Mouse (Mus musculus) gastrocnemius, postnatal 25 days (tissue): ENCODE data around the gene Phox2b. TPM values are rescaled to one million over a fixed set of nuclear protein-coding genes. Genes with fewer than 3 reads are reported as not detected.

Experiments
- DNase-seq: peaks from one replicate; pipeline ENCODE4 v3.0.0; 2022
- long read RNA-seq, 2 experiments: library from polyadenylated mRNA; stranded (forward); transcript quantifications; one replicate each; pipeline ENCODE4 v2.0.0; 2021
- total RNA-seq, 2 experiments: library from RNA; stranded (reverse); gene quantifications; 1 replicate in 1 of 2; 2 replicates in 1 of 2; pipeline ENCODE4 v1.2.3; 2021

The Phox2b gene
- not detected for total RNA-seq
- long read RNA-seq, experiment 1: 0 reads
- long read RNA-seq, experiment 2: 0 reads

- no peak for DNase-seq
Observed at GRCm38 (mm10) chr5:67098733-67099323, at the start of gene Phox2b. Gene Phox2b, minus strand, starts transcription at chr5:67099301.

DNA sequence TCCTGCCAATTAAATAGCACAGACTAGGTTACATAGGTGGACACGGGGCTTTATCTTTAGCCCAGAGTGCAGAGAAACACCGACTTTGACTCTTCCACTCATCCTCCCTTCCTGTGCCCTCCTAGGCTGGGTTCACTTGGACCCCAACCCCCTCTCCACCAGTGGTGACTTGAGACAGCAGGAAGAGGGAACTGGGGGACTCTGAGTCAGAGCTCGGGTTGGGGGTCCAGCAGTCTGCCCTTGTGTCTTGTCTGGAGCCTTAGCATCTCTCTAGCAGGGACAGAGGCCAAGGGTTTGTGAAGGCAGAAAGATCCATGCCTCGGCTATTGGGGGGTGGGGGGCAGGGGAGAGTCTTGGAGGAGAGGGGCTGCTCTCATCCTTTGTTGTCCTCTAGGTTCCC, 43.5 kb upstream of the Phox2b start:
- no peak for DNase-seq

- DNase-seq: no peak
Observed at GRCm38 (mm10) chr5:67139052-67140015, 40.2 kb upstream of the Phox2b start.

GRCm38 (mm10) chr5:67138643-67139042, 39.5 kb upstream of the Phox2b start:
- no peak for DNase-seq

DNA sequence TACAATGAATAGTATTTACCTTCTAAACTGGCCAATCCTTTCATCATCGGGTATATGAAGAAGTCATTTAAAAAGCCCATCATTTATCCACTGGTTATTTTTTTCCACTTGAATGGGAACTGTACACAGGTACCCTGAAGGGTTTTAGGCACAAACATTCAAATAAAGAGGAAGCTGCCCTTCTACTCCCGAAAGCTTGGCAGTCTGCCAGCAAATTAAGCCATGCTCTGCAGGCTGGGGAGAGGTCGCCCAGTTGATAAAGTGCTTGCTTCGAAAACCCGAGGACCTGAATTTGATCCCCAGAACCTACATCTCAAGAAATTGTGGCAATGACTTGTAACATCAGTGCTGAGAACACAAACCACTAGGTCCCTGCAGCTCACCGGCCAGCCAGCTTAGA, 35.6 kb upstream of the Phox2b start:
- DNase-seq: no peak

- DNase-seq: no peak
Observed at GRCm38 (mm10) chr5:67131671-67132070, 32.6 kb upstream of the Phox2b start.

DNA sequence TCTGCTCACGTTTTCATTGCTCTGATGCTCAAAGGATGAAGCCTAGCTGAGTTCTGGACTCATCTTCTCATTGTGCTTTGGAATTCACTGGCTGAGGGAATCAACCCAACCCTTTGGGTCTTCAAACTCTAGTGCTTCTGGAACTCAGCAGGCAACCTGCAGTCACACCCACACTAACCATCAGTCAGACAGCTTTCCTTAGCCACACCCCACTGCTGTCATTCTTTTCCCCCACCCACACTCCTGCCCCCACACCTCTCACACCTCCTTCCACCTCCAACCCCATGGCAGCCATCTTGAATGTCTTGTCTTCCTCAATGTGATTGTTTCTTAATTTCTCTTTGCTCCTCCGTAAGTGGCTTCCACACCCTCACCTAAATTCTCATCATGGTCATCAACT, 7.2 kb upstream of the Phox2b start:
- no peak for DNase-seq

GRCm38 (mm10) chr5:67103016-67103415, 3.9 kb upstream of the Phox2b start:
- no peak for DNase-seq

DNA sequence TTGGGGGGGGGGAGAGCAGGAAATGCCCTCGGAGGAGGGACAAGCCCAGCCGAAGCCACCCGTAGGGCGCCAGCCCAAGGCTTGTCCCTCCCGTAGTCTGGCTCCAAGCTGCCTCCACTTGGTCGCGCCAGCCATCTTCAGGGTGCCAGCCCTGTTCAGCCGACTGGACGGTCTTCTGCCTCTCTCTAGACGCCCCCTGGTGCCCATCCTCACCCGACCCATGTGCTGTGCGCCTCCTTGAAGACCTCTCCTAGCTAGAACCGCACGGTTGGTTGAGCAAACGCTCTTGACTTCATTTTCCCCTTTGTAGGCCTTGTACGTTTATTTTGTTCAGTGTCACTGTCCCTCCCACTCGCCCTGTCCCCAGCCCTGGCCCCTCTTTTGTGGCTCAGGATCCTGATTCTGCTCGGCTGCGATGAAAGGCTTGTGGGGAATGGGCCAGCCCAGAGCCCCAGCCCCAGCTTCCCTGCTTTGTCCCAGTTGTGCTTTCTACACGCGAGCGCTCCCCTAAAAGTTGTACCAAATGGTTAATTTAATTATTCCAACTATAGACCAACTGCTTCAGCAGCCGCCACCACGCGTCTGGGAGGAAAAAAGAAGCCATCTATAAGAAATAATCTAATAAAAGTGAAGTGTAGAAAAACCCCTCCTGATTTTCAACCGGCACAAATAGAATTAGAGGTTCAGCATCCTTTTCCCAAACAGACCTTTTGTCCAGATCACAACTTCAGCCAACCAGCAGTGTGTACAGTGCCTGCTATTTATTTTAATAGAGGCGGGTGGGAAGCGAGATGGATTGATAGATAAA, 2.9 kb upstream of the Phox2b start:
- DNase-seq: no peak

GRCm38 (mm10) chr5:67101395-67101760, 2.3 kb upstream of the Phox2b start:
- DNase-seq: no peak

DNA sequence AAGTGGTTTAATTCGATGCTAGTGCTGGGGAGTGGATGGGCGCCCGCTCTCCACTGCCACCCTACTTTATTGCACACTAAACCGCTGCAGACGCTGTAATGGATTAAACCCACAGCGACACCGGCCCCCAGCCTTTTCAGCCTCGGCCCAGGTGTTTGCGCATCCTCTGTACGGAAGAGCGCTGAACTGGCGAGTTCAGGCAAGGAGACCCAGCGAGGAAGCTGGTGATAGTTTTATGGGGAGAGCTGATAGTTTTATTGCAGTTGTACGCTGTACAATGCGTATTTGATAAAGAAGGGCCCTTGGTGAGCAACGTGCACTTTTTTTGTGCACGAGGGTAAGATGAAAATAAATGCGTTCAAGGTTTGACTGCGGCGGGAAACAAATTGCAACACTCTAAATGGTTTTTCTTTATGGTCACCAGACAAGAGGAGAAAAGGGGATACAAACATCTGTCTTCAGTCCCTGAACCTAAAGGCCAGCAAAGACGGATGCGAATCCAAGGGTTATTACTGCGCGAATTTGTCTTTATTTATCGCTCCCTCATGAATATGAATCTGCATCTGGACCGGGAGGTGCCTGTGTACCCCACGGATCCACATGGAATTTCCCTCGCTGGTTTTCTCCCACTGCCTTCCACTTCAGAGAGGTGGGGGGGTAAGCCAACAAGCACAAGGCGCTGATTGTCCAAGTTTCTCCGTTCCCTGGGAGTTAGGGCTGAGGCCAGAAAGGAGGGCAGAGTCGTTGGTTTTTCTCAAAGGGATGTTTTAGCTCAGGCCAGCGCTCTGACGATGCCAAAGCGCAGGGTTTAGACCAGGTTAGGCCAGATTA, 1.7 kb upstream of the Phox2b start:
- DNase-seq: no peak

DNA sequence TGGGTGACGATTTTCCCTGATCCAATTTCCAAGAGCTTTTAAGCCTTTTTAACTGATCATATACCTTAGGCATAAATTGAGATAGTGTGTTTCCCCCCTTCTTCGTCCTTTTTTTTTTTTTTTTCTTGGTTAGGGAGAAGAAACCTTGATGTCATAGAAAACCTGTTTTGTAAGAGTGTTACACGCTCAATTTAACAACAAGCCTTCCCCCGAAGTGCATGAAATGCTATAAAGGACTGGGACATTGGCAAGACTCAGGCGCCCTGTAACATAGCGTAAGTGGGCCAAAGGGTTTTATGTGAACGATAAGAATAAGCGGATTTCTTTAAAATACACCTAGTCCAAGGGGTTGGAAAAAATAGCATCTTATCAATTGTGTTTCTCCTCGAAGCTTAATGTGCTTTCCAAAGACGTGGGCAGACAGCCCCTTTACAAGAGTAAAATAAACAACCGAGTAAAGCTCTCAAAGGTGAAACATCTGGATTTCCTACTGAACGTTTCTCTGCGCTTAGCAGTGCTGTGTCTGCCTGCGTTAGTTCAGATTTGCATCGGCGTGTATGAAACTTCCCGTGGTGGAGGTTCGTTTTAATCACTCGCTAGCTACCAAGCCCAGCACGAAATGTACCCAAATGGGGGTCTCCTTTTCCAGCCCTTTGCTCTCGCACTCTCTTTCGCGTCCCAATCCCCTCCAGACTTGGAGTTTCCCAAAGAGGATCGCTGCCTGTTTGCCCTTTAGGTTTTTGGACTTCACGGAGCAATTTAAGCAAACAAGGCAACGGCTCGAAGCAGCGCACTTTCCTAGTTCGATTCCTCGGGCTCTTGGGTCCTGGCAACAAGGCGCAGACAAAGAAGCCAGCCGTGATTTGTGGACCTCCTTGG, 531 bp upstream of the Phox2b start:
- no peak for DNase-seq

DNA sequence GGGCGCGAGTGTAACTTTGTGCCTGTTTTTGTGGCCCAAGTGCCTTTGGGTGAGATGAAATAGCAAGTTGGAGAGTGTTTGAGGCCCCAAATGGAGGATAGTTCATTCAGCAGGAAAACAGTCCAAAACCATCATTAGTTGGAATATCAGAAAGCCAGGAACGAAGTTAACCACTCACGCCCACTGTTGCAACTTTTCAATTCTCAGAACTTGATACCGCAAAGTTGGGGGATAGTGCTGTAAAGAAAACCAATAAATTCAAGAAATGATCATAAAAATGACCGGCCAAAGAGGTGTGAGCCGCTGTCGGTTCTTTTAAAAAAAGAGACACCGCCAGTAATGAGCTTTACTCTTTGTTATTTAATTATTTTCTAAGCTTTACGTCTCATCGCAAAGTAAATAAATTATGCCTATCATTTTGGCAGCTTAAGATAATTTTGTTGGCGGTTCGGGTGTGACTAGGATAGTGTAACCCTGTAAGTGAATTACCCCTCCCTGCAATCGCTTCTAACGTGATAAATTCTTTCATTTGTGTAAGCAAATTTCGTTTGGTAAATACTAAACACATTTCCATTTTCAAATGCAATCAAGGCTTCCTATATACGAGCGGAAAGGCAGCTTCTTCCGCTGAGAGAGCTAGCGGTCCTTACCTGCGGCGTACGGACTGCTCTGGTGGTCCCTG, 909 bp downstream of the Phox2b start:
- DNase-seq: no peak

DNA sequence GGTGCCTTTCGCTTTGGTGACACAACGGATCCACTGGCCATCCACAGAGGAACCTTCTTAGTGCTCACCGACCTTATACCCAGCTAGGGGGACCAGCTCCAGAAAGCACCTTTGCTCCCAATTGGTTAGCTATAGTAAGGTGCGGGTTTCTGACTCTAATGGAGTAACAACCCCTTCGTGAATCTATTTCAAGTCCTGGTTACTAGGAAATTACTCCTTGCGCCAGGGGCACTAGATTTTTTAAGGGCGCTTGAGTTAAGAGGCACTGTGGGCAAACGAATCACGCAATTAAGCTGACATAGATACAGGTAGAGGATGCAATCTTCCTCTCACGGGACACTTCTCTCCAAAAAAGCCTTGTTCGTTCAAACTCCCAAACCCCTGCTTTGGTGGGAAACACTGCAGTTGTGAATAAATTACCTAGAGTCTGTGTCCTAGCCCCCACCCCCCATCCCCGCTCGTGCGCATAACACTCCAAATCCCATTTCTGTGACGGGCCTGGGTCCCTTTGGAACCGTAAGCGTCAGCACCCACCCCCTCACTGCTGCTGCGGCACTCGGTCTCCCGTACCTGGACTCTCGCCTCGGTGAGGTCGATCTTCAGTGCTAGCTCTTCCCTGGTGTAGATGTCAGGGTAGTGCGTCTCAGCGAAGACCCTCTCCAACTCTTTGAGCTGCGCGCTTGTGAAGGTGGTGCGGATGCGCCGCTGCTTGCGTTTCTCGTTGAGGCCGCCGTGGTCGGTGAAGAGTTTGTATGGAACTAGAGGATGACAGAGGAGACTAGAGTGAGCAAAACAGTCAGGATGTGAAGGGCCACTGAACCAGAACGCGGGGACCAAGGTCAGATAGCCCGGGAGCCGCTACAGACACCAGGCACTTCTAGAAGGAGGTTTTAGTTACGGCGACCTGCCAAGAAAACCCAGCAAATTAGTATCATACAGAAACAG, 1.7 kb downstream of the Phox2b start:
- DNase-seq: no peak

DNA sequence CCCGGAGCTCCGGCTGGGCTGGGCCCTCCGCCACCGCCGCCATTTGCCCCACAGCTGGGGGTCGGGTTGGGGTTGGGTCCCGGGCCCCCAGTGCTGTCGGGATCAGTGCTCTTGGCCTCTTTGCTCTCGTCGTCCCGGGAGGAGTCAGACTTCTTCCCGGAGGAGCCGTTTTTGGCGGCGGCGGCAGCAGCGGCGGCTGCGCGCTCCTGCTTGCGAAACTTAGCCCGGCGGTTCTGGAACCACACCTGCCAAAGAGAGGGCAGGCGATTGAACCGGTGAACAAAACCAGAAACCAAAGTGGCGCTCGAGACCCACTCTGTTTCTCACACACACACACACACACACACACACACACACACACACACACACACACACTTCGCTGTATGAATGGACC, 2.7 kb downstream of the Phox2b start:
- no peak for DNase-seq

DNA sequence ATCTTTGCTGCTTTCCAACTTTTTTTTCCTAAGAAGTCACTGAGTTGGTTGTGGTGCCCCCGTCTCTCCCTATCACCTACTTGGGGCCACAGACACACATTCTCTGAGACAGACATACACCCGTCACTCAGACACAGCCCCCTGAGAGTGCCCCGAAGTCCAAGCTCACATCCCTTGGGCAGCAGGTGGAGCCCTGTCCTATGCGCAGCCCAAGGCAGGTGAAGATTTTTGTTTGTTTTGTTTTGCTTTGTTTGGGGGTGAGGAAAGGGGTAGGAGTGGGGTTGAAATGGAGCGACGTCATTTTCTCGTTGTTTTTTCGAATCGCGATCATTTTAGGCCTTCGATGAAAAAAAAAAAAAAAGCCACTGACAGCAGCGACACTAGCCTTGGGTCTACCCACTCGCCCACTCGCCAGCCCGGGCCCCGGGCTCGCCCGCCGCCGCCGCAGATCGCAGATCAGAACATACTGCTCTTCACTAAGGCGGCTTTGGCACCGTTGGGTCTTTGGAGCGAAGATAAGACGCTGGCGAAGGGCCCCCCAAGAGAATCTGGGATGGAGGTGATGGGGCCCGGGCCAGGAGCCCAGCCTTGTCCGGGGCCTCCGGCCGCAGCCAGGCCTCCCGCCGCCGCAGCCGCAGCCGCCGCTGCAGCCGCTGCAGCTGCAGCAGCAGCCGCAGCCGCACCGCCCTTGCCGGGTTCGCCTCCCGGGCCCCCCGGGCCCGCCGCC, 3.3 kb downstream of the Phox2b start:
- no peak for DNase-seq

DNA sequence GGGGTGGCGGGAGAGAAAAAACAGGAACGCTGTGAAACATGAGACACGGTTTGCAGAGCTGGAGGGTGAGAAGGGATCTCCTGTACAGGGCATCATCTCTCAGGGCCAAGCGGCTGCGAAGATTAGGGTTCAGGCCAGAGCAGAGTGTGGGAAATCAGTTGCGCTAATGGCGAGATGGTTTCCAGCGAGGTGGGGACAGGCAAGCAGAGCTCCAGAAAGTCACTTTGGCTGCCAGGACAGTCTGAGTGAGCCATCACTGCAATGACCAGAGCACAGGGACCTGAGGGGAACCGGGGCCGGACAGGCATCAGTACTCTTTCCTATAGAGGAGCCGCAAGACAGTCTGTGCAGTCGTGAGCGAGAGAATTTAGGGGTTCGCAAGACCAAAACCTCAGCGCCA, 3.9 kb downstream of the Phox2b start:
- no peak for DNase-seq

DNA sequence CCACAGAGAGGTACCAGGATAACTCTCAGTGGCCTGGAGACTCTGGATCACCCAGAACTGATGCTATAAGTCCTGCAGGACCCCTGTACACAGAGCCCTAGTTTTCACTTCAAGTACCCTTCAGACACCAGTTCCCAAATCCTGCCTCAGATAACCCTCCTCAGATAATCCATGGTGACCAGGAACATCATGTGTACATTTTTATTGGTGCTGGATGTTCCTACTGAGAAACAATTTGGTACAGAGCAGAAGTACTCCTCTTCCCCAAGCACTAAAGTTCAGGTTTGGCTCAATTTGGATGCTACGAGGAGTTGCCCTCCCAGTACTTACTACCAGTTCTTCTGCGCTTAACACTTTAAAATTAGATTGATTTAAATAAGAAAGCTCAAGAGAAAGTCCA, 5.1 kb downstream of the Phox2b start:
- no peak for DNase-seq
